Mouse (Mus musculus) MEL (cell line): Measurements from ENCODE around the gene Filip1l. TPM values are rescaled to one million over a fixed set of nuclear protein-coding genes. Genes with fewer than 3 reads are reported as not detected.
A peak's percentile ranks its signal among the peaks of the same experiment; 100 is the strongest.

Experiments used
- DNase-seq: peaks from one replicate; pipeline ENCODE4 v3.0.0; 2011; ENCODE audit warnings: low read depth, low spot score
- H3K27ac ChIP-seq: 2 replicates; pipeline ENCODE4 v1.5.1; 2012; ENCODE audit warnings: low read depth, mild to moderate bottlenecking, control low read depth, low read length, moderate library complexity; ENCODE audit not compliant: control insufficient read depth
- H3K27me3 ChIP-seq, 2 experiments: fragments of 150-350 bp in 1 of 2; sonication (generic) in 1 of 2; 2 replicates each; pipeline ENCODE4 v1.6.1; 2012; ENCODE audit warnings: low read length in 2 of 2, mild to moderate bottlenecking in 2 of 2, improper control_type of control experiment in 1 of 2, moderate library complexity in 1 of 2; ENCODE audit not compliant: insufficient read depth in 2 of 2, control insufficient read depth in 1 of 2
- H3K36me3 ChIP-seq, 2 experiments: 2 replicates each; pipeline ENCODE4 v1.6.1; 2012 to 2014; ENCODE audit warnings: low read length in 2 of 2, improper control_type of control experiment in 1 of 2, inconsistent platforms in 1 of 2, mild to moderate bottlenecking in 1 of 2; ENCODE audit not compliant: insufficient read depth in 2 of 2, control insufficient read depth in 1 of 2
- H3K4me1 ChIP-seq, 2 experiments: fragments of 150-350 bp in 1 of 2; sonication (generic) in 1 of 2; 2 replicates each; pipeline ENCODE4 v1.6.1; 2012; ENCODE audit warnings: low read length in 2 of 2, improper control_type of control experiment in 1 of 2, mild to moderate bottlenecking in 1 of 2; ENCODE audit not compliant: insufficient read depth in 2 of 2, control insufficient read depth in 1 of 2
- H3K4me3 ChIP-seq, 2 experiments: fragments of 150-350 bp in 1 of 2; sonication (generic) in 1 of 2; 2 replicates each; pipeline ENCODE4 v1.5.1; 2012; ENCODE audit warnings: low read depth in 2 of 2, low read length in 2 of 2, mild to moderate bottlenecking in 2 of 2, moderate library complexity in 2 of 2, control low read depth in 1 of 2, improper control_type of control experiment in 1 of 2; ENCODE audit not compliant: control insufficient read depth in 1 of 2, insufficient read depth in 1 of 2
- H3K79me2 ChIP-seq: 2 replicates; pipeline ENCODE4 v1.6.1; 2012; ENCODE audit warnings: mild to moderate bottlenecking, low read length, moderate library complexity; ENCODE audit not compliant: control insufficient read depth, poor library complexity, insufficient read depth
- H3K9ac ChIP-seq: 2 replicates; pipeline ENCODE4 v1.6.1; 2012; ENCODE audit warnings: low read depth, mild to moderate bottlenecking, control low read depth, low read length, moderate library complexity; ENCODE audit not compliant: control insufficient read depth, poor library complexity, severe bottlenecking
- H3K9me3 ChIP-seq: fragments of 150-350 bp; sonication (generic); replicated peaks from 2 replicates; pipeline ENCODE4 v1.6.1; 2012; ENCODE audit warnings: mild to moderate bottlenecking, low read length, improper control_type of control experiment, moderate library complexity; ENCODE audit not compliant: insufficient read depth
- CHD2 ChIP-seq: IDR thresholded peaks from 2 replicates; pipeline ENCODE4 v1.6.1; 2011; ENCODE audit warnings: low read length, improper control_type of control experiment
- CTCF ChIP-seq, 3 experiments: IDR thresholded peaks in 2 of 3; conservative IDR thresholded peaks in 1 of 3; 2 replicates each; pipeline ENCODE4 v1.5.1; 2011 to 2012; ENCODE audit warnings: low read length in 3 of 3, low read depth in 2 of 3, mild to moderate bottlenecking in 2 of 3, improper control_type of control experiment in 1 of 3, inconsistent platforms in 1 of 3, mixed read lengths in 1 of 3, moderate library complexity in 1 of 3; ENCODE audit not compliant: control insufficient read depth in 1 of 3, insufficient read depth in 1 of 3, poor library complexity in 1 of 3, severe bottlenecking in 1 of 3
- ELF1 ChIP-seq: IDR thresholded peaks from 2 replicates; pipeline ENCODE4 v1.6.1; 2014; ENCODE audit warnings: low read depth, mild to moderate bottlenecking, inconsistent platforms, low read length, improper control_type of control experiment, moderate library complexity
- GABPA ChIP-seq: IDR thresholded peaks from 2 replicates; pipeline ENCODE4 v1.6.1; 2012; ENCODE audit warnings: low read depth, mild to moderate bottlenecking, inconsistent platforms, low read length, improper control_type of control experiment, moderate library complexity
- JUND ChIP-seq: IDR thresholded peaks from 2 replicates; pipeline ENCODE4 v1.6.1; 2011; ENCODE audit warnings: low read depth, mild to moderate bottlenecking, improper control_type of control experiment, low read length
- KAT2A ChIP-seq: conservative IDR thresholded peaks from 2 replicates; pipeline ENCODE4 v1.6.1; 2012; ENCODE audit warnings: low read depth, low read length, improper control_type of control experiment, inconsistent platforms
- MAFK ChIP-seq: IDR thresholded peaks from 2 replicates; pipeline ENCODE4 v1.6.1; 2011; ENCODE audit warnings: low read depth, mild to moderate bottlenecking, low read length, improper control_type of control experiment, borderline replicate concordance
- MAZ ChIP-seq: IDR thresholded peaks from 2 replicates; pipeline ENCODE4 v1.6.1; 2012; ENCODE audit warnings: low read depth, mild to moderate bottlenecking, inconsistent platforms, low read length, improper control_type of control experiment
- MEF2A ChIP-seq: IDR thresholded peaks from 2 replicates; pipeline ENCODE4 v1.6.1; 2014; ENCODE audit warnings: low read depth, mild to moderate bottlenecking, inconsistent platforms, low read length, improper control_type of control experiment; ENCODE audit not compliant: poor library complexity, insufficient replicate concordance, severe bottlenecking; ENCODE audit errors: extremely low read depth
- NELFE ChIP-seq: IDR thresholded peaks from 2 replicates; pipeline ENCODE4 v1.6.1; 2011; ENCODE audit warnings: low read depth, low read length, improper control_type of control experiment
- POLR2AphosphoS2 ChIP-seq: IDR thresholded peaks from 2 replicates; pipeline ENCODE4 v1.6.1; 2011; ENCODE audit warnings: low read length, improper control_type of control experiment
- SMC3 ChIP-seq: IDR thresholded peaks from 2 replicates; pipeline ENCODE4 v1.6.1; 2011; ENCODE audit warnings: low read depth, low read length, improper control_type of control experiment
- TCF12 ChIP-seq: IDR thresholded peaks from 2 replicates; pipeline ENCODE4 v1.6.1; 2014; ENCODE audit warnings: low read depth, mild to moderate bottlenecking, inconsistent platforms, low read length, improper control_type of control experiment, moderate library complexity
- ZKSCAN1 ChIP-seq: IDR thresholded peaks from 2 replicates; pipeline ENCODE4 v1.6.1; 2012; ENCODE audit warnings: low read depth, mild to moderate bottlenecking, inconsistent platforms, low read length, improper control_type of control experiment, moderate library complexity
- ZNF384 ChIP-seq: IDR thresholded peaks from 2 replicates; pipeline ENCODE4 v1.6.1; 2012; ENCODE audit warnings: low read depth, mild to moderate bottlenecking, inconsistent platforms, low read length, improper control_type of control experiment
- polyA plus RNA-seq, 2 experiments: library from polyadenylated mRNA; stranded (reverse) in 1 of 2; unstranded in 1 of 2; fragments of >175 nt in 1 of 2; fragments of >200 nt in 1 of 2; gene quantifications; 2 replicates each; pipeline versions ENCODE4 v1.2.1 to v1.2.4; 2012; ENCODE audit warnings: low replicate concordance in 2 of 2, low read depth in 1 of 2; ENCODE audit not compliant: insufficient read length in 2 of 2, insufficient read depth in 1 of 2, missing spikeins in 1 of 2
- total RNA-seq: library from RNA; depleted of rRNA; stranded (reverse); fragments of 300-350 nt; gene quantifications from 2 replicates; pipeline ENCODE4 v1.2.3, GENCODE M21; 2012

Gene Filip1l
- total and polyA plus RNA-seq, 3 experiments = 0.27 to 1.8 TPM; not detected in 1

DNA sequence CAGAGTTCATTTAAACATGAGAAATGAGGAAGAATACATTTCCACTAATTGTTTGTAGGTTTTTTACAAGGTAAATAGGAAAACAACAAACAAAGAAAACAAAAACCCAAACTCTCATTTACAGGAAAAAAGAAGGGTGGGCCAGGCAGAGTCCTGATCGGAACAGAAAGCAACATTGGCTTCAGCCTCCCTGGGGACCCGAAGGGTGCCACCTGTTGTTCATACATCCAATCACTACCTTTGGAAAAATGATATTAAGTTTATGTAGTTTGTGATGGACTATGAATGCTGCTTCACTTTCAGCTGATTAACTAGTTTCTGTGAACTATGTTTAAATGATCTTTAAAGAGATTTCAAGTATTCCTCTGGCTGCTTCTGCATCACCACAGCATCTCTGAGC is 198.7 kb downstream of the Filip1l start:
- no peak for TF ChIP-seq ZKSCAN1
- peak in 1 of 3 experiments; percentile 12; a peak in 2 of 6 replicates for TF ChIP-seq CTCF (IDR thresholded peaks at IDR 0.05 in 2 of 3, conservative IDR thresholded peaks at IDR 0.05 in 1 of 3; ENCODE audit: control insufficient read depth in 1 of 3, insufficient read depth in 1 of 3, low read depth in 2 of 3, low read length in 3 of 3, poor library complexity in 1 of 3, severe bottlenecking in 1 of 3)
- TF ChIP-seq, all 39 proteins: peak for 1

DNA sequence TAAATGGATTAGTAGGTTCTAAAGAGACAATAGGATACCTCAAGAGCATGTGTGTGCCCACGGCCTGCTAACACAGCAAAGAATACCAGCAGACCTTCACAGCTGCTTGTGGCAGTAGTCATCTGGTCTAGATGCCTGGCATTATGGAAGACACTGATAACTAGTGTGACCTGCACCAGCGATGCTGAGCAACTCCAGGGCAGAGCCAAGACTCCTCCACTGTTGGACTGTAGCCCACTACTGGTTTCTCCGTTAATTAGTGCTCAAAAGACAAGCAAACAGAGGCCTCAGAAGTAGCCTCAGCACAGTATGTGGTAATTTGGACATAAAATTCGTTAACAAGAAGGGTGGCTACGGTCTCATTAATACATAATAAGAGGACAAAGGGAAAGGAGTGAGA is 199.8 kb downstream of the Filip1l start:
- H3K4me3 ChIP-seq = no peak overlapping the region
- H3K27ac ChIP-seq = no peak overlapping the region
- no peak overlapping the region for H3K9ac ChIP-seq
- peaks cover 0 to 6% of the 10 kb centered on the region in 2 experiments; a peak in 2 of 4 replicates for H3K4me1 ChIP-seq
- no peaks in the 10 kb centered on the region for H3K27me3 ChIP-seq
- H3K79me2 ChIP-seq = peaks cover 2% of the 10 kb centered on the region
- DNase-seq = no peak
- H3K36me3 ChIP-seq = peaks cover 0 to 6% of the 10 kb centered on the region in 2 experiments; a peak in 2 of 4 replicates
- H3K9me3 ChIP-seq = no peaks in the 10 kb centered on the region
- TF ChIP-seq TCF12 = no peak
- no peak for TF ChIP-seq NELFE
- TF ChIP-seq POLR2AphosphoS2 = no peak
- TF ChIP-seq ZKSCAN1 = no peak
- TF ChIP-seq JUND = no peak

More for the DNA sequence above, 198.7 kb downstream of the Filip1l start:
- H3K36me3 ChIP-seq = peaks cover 0 to 6% of the 10 kb centered on the region in 2 experiments; a peak in 2 of 4 replicates
- H3K9me3 ChIP-seq = no peaks in the 10 kb centered on the region
- H3K27me3 ChIP-seq = no peaks in the 10 kb centered on the region
- no peak overlapping the region for H3K27ac ChIP-seq
- H3K4me1 ChIP-seq = peaks cover 0 to 6% of the 10 kb centered on the region in 2 experiments; a peak in 2 of 4 replicates
- no peak for DNase-seq
- H3K79me2 ChIP-seq = peaks cover 3% of the 10 kb centered on the region
- H3K9ac ChIP-seq = no peak overlapping the region
- no peak overlapping the region for H3K4me3 ChIP-seq

DNA sequence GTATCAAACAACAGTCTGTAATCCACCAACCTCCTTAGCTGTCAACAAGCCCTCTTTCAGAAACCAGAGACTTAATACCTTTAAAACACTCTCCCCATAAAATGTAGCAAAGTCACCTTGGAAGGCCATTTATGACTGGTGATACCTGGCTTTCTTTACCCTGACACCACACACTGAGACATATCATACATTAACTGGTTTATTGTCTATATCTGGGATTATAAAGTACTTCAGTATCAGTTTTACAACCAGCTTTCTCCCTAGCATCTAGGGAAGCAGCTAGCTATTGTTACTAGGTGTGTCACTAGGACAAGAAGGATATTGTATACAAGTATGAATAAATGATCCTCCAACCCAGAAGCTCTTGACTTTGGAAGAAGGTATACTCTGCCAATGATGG is 200.3 kb downstream of the Filip1l start:
- no peak overlapping the region for H3K4me3 ChIP-seq
- no peak overlapping the region for H3K27ac ChIP-seq
- DNase-seq = no peak
- TF ChIP-seq SMC3 (no peak), MEF2A (no peak), POLR2AphosphoS2 (no peak), KAT2A (no peak), GABPA (no peak), MAFK (no peak), ELF1 (no peak), MAZ (no peak), CHD2 (no peak), CTCF (IDR thresholded peaks at IDR 0.05 in 2 of 3, conservative IDR thresholded peaks at IDR 0.05 in 1 of 3; ENCODE audit: control insufficient read depth in 1 of 3, insufficient read depth in 1 of 3, low read depth in 2 of 3, low read length in 3 of 3, poor library complexity in 1 of 3, severe bottlenecking in 1 of 3) (no peak), ZNF384 (no peak)
- H3K9me3 ChIP-seq = no peaks in the 10 kb centered on the region
- no peak overlapping the region for H3K9ac ChIP-seq
- no peaks in the 10 kb centered on the region for H3K27me3 ChIP-seq
- peaks cover 0 to 6% of the 10 kb centered on the region in 2 experiments; a peak in 2 of 4 replicates for H3K4me1 ChIP-seq
- peaks cover 2% of the 10 kb centered on the region for H3K79me2 ChIP-seq
- peaks cover 0 to 6% of the 10 kb centered on the region in 2 experiments; a peak in 2 of 4 replicates for H3K36me3 ChIP-seq
